Mouse (Mus musculus): Measurements from ENCODE around the gene Lhfpl4. TPM values are rescaled to one million over a fixed set of nuclear protein-coding genes. Genes with fewer than 3 reads are reported as not detected.

The Lhfpl4 gene
- polyA plus RNA-seq (2015; fragmentation: Nextera tagmentation; extraction: Ambion mirVana) = 0.42 and 0.46 TPM in 2 replicates

GRCm38 (mm10) chr6:113194841-113195595 lies at the start of gene Lhfpl4:
Lhfpl4 (minus strand) TSS chr6:113195384.

DNA sequence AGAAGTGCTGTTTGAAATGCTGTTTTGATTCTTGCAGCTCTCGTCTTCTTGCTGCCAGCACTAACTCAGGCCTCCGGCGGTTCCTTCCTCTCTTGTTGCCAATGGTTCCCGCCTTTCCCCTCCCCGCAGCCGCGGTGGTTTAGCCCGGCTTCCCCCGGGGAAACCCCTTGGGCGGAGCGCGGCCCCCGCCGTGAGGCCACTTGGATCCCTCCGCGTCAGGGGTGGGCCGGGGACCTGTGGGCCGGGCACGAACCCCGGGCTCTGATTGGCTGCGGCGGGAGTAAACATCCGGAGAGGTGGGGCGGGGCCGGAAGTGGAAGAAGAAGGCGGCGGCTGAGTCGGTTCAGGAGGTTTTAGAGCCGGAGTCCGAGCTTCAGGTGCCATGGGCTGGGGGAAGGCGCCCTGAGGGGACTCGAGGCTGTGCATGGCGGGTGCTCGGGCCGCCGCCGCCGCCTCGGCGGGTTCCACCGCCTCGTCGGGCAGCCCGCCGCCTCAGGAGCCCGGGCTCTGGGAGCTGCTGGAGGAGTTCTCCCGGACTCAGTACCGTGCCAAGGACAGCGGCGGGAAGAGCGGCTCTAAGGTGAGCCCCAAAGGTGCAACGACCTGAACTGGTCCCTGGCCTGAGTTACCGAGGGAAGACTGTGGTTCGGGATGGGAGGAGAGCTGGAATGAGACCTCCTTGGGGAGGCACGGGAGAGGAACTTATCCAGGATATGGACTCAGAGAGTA lies 42.5 kb upstream of the Lhfpl4 start, which contains the start of gene Mtmr14:
TSS of gene Mtmr14 (plus strand) at position 302 of the 729 bp plus-strand sequence.

Other genes with a start within 250 kb of the Lhfpl4 start
- 0.60 and 1.1 TPM in 2 replicates for gene Srgap3, start 248.1 kb downstream of the Lhfpl4 start, polyA plus RNA-seq (2015; fragmentation: Nextera tagmentation; extraction: Ambion mirVana)
- gene Thumpd3, start 149.2 kb downstream of the Lhfpl4 start, polyA plus RNA-seq (2015; fragmentation: Nextera tagmentation; extraction: Ambion mirVana) = 30.1 and 33.1 TPM in 2 replicates
- 35.8 and 47.0 TPM in 2 replicates for gene Setd5, start 118.0 kb downstream of the Lhfpl4 start, polyA plus RNA-seq (2015; fragmentation: Nextera tagmentation; extraction: Ambion mirVana)
- gene Mtmr14, start 42.5 kb upstream of the Lhfpl4 start, polyA plus RNA-seq (2015; fragmentation: Nextera tagmentation; extraction: Ambion mirVana) = 40.7 and 42.7 TPM in 2 replicates
- not detected in 2 replicates for gene Cpne9, start 86.9 kb upstream of the Lhfpl4 start, polyA plus RNA-seq (2015; fragmentation: Nextera tagmentation; extraction: Ambion mirVana)
- gene Brpf1, start 111.8 kb upstream of the Lhfpl4 start, polyA plus RNA-seq (2015; fragmentation: Nextera tagmentation; extraction: Ambion mirVana) = 7.1 and 7.6 TPM in 2 replicates
- gene Ogg1, start 131.6 kb upstream of the Lhfpl4 start, polyA plus RNA-seq (2015; fragmentation: Nextera tagmentation; extraction: Ambion mirVana) = 6.3 and 9.3 TPM in 2 replicates
- 89.5 and 100.0 TPM in 2 replicates for gene Camk1, start 148.6 kb upstream of the Lhfpl4 start, polyA plus RNA-seq (2015; fragmentation: Nextera tagmentation; extraction: Ambion mirVana)
- 38.4 and 39.1 TPM in 2 replicates for gene Tada3, start 182.5 kb upstream of the Lhfpl4 start, polyA plus RNA-seq (2015; fragmentation: Nextera tagmentation; extraction: Ambion mirVana)
- 327 and 354 TPM in 2 replicates for gene Arpc4, start 182.7 kb upstream of the Lhfpl4 start, polyA plus RNA-seq (2015; fragmentation: Nextera tagmentation; extraction: Ambion mirVana)
- gene Ttll3, start 193.9 kb upstream of the Lhfpl4 start, polyA plus RNA-seq (2015; fragmentation: Nextera tagmentation; extraction: Ambion mirVana) = 1.0 and 1.2 TPM in 2 replicates
- 11.4 and 16.5 TPM in 2 replicates for gene Rpusd3, start 224.0 kb upstream of the Lhfpl4 start, polyA plus RNA-seq (2015; fragmentation: Nextera tagmentation; extraction: Ambion mirVana)
- not detected in 2 replicates for gene Cidec, start 240.4 kb upstream of the Lhfpl4 start, polyA plus RNA-seq (2015; fragmentation: Nextera tagmentation; extraction: Ambion mirVana)
- gene Jagn1, start 247.2 kb upstream of the Lhfpl4 start, polyA plus RNA-seq (2015; fragmentation: Nextera tagmentation; extraction: Ambion mirVana) = 79.2 and 82.8 TPM in 2 replicates